Mouse (Mus musculus): ENCODE results near the gene Ttc36.

DNA sequence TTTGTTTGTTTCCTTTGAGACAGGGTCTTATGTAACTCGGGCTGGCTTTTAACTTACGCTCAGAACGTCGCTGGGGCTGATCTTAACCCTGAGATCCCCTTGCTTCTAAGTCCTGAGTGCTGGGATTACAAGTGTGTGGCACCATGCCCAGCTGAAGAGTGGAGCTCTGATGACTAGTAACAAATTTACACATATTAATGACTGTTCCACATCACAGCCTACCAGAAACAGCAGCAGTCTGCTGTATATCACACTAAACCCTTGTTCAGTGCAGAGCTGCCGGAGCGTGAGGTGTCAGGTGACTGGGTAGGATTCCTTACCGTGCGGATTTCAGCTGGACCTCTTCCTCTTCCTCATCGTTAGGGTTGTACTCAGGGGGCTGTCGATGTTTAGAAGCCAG is 7.4 kb upstream of the Ttc36 start:
- no peak for TF ChIP-seq CTCF (IDR thresholded peaks at IDR 0.05; ENCODE audit: low read depth)
- TF ChIP-seq EP300 (IDR thresholded peaks at IDR 0.05; ENCODE audit: low read depth): no peak
